Mouse (Mus musculus) left cerebral cortex, postnatal 4 days (tissue): ENCODE data around the gene Rnf114. TPM values are rescaled to one million over a fixed set of nuclear protein-coding genes. Genes with fewer than 3 reads are reported as not detected.

ENCODE experiments used
- DNase-seq: peaks from one replicate; pipeline ENCODE4 v3.0.0-alpha.2; 2022
- intact Hi-C: fragments of 180-260 bp; cut with DNase I; formaldehyde crosslinking; loops from one replicate; pipeline ENCODE4 v1.15.1; 2025
- total RNA-seq, 2 experiments: library from RNA; stranded (reverse); gene quantifications; 2 replicates each; pipeline ENCODE4 v1.2.3; 2021

The Rnf114 gene
- total RNA-seq, 2 experiments from 2014 or later, result 36.6 to 40.0 TPM

DNA sequence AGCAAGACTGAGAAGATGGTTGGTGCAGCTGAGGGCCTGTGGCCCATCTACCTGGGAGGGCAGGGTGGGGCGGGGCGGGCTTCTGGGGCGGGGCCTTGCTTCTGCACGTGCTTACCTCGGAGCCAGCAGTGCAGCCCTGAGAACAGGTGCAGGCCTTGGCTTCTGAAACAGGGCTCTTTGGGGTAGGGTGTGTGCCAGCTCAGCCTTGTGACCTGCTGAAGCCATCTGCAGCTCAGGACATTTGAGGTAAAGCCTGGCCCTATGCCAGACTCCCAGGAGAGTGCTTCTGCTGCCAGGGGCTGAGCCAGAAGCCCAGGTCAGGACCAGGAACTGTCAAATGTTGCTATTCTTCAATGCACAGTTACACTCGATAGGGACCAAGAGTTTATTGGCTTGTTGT is 20.9 kb upstream of the Rnf114 start:
- DNase-seq, result peak; percentile 71
- intact Hi-C loops, result no loop called here

DNA sequence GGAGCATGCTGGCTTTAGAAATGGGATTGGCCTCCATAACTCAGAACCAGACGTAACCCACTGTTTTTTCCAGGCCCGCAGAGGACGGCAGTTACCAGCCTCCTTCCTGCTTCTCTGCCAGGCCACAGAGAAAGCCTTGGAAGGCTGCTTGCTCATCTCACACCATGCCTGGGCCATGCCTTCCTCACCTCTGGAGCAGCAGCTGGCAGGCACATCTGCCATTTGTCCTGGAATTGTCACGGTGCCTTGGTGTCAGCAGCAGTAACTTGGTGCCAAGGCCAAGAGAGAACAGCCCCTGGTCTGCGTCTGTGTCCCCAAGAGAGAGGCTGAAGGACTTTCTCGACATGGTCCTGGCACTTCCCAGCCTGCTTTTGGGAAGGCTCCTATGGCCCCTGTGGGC is 18.2 kb upstream of the Rnf114 start:
- DNase-seq, result no peak
- intact Hi-C loops, result no loop called here

DNA sequence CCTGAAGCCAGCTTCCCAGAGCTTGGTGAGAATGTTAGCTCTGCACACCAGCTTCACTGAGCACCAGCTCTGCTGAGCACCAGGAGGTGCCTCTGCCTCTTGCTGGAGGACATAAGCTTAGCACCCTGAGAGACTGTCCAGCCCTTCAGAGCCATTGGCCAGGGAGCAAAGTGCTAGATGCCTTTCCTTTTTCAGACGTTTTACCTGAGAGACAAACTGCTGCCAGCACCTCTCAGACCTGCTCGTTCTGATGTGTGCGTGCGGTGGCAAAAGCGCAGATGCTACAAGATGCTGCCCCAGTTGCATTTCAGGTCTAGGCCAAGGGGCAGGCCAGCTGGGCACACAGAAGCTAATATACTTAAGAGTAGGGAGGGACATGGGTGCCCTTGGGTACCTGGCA is 16.8 kb upstream of the Rnf114 start:
- DNase-seq, result no peak
- intact Hi-C loops, result no loop called here

DNA sequence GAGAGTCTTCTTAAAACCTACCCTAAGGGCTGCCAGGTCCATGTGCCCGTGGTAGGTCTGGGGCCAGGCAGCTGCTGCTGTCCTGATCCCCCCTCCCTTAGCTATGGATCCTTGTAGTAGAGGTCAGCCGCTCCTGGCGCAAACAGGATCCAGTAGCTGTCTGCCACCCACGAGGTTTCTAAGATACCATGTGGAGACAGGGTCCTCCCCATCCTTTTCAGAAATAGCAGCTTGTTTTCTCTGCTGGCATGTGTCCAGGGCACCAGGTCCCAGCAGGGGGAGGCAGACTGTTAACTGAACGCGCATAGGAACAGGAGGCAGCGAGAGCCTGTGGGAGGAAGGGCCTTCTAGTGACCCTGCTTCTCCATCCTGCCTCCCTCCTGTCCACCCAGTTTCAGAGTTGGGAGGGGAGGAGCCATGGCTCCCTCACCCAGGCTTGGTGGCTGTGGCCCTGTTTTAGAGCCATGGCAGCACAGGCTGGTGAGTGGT is 16.2 kb upstream of the Rnf114 start:
- intact Hi-C loops, result no loop called here
- peak; percentile 97 for DNase-seq

DNA sequence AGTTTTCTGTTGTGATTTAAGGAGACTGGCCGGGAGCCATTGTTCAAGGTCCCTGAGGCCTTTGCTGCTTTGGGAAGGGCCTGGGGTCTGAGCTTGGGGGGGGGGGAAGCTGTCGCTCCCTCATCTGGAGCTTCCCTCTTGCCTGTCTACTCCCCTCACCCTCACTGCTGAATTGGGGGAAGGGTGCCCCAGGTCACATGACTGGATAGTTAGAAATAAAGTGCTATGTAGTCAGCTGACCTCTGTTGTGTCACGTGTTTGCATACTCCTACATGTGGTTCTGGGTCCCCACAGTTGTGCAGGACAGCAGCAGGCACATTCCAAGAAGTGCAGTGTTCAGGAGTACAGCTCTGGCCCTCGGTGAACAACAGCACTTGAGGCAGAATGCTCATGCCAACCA is 15.7 kb upstream of the Rnf114 start:
- DNase-seq, result no peak
- intact Hi-C loops, result no loop called here

DNA sequence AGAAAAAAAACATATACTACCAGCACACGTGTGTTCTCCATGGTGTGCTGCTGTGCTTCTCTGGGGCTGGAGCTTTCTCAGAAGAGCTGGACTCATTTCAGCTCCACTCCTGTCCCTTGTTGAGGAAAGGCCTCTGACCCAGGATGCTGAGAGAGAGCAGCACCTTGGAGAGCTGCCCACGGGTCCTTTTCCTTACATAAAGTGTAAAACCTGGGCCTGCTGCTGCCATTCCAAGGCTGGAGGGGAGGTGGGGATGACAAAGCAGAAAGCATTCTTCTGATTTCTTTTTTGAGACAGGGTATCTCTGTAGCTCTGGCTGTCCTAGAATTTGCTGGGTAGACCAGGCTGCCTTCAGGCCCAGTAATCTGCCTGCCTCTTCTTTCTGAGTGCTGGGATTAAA is 14.3 kb upstream of the Rnf114 start:
- intact Hi-C loops, result no loop called here
- DNase-seq, result no peak

DNA sequence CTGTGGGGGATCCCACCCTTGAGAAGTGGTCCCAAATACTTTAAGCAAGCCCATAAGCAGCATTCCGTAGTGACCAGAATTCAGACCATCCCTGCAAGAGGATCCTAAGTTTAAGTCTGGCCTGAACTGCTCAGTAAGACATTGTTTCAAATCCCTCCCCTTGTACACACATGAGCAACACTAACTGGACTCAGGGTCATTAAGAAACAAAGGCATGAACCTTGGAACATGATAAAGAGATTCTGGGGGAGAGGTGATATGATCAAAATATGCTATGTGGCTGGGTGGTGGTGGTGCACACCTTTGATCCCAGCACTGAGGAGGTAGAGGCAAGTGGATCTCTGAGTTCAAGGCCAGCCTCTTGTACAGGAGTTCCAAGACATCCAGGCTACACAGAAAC is 12.9 kb upstream of the Rnf114 start:
- intact Hi-C loops, result no loop called here
- DNase-seq, result no peak

DNA sequence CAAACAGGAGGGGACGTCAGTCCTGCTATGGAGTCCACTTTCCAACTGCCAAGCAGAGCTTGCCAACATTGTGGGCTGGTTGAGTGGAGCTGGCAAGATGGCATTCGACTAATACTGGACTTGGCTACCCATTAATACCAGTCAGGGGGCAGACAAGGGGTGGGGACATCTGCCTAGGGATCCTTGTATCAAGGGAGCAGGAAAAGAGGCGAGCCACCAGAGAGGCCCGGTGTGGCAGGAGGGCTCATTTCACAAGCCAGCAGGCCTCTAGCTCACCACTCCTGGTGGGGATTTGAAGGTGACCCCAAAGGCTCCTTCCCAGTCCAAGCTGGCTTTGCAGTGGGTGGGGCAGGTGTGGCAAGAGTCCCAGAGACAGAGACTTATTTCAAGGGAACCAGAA is 9.8 kb upstream of the Rnf114 start:
- intact Hi-C loops, result no loop called here
- peak; percentile 76 for DNase-seq

DNA sequence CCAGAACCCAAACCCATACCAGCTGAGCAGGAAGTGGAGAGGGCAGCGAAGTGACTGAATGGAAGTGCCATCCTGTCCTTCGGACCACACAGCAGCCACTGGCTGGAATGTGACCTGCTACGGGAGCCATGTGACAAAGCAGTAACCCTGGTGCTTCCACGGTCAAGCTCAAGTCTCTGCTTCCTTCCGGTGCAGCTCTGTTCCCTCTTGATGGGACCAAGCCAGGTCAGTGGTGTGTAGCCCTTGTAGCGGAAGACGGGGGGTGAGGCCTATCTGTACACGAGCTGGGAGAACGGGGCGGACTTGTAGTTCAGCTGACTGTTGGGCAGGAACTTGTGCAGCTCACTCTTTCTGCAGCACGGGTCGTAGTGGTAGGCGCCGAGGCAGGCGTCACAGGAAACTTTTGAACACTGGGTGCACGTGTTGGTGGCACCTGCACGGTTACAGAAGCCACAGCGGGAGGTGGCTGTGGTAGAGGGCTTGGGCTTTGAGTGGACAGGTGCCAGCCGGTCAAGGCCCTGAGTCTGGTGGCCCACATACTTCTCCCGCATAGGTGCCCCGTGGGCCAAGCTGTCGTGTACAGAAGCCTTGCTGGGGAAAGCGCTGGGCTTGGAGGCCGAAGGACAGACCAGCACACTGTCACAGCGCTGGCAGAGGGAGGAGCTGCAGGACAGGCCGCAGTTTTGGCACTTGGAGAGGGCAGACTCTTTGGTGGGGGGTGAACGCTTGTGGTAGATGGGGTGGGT is 9.2 kb upstream of the Rnf114 start:
- intact Hi-C loops, result no loop called here
- DNase-seq, result peak; percentile 37

DNA sequence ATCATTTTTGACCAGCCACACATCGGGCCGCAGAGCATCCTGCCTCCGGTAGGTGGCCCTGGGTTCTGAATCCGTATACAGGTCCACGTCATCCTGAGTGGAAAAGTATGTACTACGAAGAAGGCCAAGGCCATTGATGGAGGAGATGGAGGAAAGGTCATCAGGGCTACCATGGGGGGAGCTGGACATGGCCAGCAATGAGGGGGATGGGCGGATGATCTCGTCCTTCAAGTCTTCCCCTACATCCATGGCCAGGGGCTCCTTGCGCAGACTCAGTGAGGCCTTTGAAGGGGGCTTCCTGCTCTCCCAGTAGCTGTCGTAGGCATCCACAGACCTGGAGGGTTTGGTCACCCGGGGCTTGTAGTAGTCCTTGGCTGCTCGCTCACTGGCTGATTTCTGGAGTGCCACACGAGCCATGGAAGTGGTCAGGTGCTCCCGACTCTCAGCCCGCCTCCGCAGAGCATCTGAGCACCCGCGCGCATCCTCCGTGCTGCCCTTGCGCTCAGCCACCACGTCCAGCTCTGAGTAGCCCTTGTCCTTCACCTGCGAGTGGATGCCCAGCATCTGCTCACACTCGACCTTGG is 8.5 kb upstream of the Rnf114 start:
- no peak for DNase-seq
- intact Hi-C loops, result no loop called here

DNA sequence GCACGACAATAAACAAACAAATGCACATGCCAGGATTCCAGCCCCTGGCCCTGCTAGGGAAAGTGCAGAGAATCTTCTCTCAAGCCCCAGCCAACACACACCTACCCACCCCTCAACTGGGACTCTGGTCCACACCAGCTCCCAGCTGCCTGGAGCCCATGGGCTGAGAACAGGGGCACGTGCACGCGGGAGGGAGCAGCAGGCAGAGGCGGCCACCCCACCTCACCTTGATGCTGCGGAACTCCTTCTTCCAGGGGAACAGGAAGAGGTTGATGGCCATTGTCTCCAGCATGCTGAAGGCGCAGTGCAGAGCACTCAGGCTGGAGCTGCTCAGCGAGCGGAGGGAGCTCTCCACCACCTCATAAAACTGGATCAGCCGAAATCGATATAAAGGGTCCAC is 7.5 kb upstream of the Rnf114 start:
- intact Hi-C loops, result no loop called here
- DNase-seq, result no peak

DNA sequence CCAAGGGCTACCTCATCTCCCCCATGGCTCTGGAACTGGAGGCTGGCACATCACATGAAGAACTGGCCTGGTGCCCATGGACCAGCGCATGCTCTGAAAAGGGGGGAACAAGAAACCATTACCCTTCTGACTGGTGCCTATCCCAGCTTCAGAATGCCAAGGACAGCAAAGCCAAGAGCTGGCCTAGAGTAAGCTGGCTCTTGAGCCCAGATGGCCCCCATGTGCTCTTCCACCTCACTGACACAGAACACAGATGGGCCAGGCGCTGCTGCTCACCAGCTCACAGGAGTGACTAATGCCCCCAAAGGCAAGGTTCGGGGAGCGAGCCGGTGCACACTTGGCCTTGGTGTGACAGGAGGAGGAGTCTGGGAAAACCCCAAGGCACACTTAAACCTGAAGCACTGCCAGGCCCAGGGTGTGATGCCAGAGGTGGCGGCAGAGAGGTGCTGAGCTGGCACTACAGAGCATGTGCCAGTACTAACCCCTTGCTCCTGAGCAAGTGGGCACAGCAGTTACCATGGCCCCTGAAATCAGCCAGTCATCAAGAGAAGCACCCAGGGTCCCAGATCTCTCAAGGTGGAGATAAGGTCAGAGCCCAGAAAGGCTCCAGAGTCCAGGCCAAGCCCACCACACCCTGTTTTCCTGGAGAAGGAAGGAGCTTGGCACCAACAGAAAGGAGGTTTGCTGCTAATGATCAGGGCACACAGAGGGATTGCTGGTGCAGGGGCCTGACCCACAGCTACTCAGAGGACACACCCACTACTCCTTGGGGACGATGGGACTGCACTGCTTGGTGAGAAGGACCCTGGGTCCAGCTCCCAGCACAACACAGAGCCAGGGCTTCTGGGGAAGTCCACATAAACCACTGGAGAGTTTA is 6.7 kb upstream of the Rnf114 start:
- DNase-seq, result peak; percentile 97
- intact Hi-C loops, result no loop called here

DNA sequence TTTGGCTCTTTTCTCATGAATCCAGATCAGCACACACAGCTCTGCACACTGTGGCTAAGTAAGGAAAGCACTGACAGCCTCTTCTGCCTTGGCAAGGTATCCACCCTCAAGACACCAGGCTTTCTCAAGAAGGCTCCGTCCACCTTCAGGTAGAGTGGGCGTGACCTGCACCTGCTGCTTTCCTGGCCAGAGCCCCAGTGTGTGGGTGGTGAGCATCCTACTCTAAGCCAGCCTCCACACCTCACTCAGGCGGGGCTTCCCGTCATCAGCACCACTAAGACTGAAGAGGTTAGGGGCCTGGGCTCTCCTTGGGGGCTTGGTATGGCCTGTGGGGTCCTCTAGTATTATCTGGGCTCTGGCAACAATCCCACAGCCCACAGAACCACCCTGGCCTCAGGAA is 5.9 kb upstream of the Rnf114 start:
- intact Hi-C loops, result no loop called here
- DNase-seq, result no peak

DNA sequence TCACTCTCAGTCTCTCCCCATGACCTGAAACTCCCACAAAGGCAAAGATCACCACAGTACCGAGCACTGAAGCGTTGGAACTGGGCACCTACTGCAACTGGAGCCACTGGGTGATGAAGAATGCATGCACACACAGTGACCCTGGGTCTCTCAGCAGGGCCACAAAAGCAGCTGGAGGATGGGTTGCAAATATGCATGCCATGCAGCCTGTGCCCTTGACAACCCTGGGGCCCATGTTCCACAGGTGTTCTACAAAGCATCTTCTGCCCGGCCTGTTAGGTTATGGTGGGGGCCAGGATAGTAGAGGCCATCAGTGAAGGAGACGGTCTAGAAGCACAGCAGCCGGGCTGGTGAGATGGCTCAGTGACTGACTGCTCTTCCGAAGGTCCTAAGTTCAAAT is 4.9 kb upstream of the Rnf114 start:
- DNase-seq, result no peak
- intact Hi-C loops, result no loop called here

DNA sequence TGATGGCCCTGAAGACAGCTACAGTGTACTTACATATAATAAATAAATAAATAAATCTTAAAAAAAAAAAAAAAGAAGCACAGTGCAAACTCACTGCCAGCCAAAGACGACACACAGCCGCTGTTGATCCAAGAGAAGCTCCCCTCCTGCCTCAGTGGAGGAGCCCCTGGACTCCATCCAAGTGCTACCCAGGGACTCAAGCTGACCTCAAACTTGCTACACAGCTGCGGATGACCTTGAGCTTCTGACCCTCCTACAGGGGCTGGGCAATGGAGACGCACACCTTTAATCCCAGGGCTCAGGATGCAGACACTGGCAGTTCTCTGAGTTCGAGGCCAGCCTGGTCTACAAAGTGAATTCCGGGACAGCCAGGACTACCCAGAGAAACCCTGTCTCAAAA is 4.5 kb upstream of the Rnf114 start:
- no peak for DNase-seq
- intact Hi-C loops, result no loop called here

DNA sequence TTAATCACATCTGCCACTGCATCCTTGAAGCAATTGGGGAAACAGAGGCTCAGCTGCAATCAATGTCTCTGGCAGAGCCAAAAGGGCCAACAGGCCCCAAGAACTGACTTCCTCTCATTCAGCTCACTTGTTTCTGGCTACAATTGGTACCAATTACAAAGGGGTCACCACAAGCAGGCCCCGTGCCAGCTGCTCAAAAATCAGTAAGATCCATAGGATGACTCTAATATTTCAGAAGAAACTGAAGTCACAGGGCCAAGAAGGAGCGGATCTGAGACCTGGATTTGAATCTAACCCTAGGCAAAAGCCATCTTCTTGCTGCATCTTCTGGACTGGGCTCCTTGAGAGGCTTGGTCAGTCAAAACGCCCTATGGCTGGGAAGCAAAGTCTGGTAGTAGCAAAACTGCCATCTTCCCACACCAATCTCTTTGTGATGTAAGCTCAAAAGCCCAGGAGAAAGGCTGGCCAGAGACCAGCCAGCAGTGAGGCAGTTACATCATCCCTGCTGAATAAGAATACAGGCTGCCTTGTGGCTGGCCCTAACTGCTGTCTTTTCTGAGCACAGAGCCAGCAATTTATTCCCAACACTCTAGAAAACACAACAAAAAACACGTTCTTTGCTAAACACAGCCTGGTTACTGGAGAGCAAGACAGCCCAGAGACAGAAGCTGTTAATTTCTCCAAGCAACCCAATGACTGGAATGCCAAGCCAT is 1.5 kb upstream of the Rnf114 start:
- intact Hi-C loops, result no loop called here

DNA sequence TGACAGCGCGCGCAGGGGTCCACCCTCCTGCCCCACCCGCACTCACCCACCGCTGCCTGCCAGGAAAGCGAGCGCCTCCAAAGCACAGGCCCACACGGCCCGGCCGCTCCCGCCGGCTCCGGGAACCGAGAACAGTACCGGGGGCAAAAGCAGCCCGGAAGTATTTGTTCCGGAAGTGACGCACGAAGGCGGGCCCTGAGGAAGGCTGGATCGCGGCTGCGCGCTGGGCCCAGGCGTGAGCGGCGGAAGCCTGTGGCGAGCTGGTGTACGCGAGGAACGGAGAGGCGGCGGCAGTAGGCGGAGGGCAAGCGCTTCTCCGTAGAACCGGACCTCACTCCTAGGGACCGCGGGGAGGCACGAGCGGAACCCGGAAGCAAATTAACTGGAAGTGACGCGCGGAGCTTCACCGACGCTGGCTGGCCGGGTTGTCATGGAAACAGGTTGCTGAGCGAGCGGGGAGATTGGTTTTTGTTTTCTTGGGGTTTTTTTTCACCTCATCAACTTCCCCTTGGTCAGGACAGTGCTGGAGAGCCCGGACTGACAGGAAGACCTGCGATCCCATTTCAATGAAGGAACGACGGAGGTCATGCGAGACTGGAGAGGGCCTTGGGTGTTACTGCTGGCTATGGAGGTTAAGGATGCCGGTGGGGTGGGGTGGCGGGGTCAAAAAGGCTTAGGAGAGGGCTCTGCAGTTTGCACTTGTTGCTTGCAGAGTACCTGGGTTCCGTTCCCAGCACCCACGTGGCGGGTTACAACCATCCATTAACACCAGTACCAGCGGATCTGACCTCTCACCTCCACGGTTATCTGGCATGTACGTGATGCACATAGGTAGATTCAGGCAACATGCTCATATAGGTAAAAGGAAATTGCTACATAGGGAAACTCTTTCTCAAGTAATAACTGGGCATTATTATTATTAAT is 530 bp downstream of the Rnf114 start, which contains the start of gene Spata2:
Gene Spata2 (minus strand): TSS at position 175 of the 924 bp plus-strand sequence.
- peak; percentile 89 for DNase-seq
- intact Hi-C loops, result no loop called here

More for the DNA sequence above, 1.5 kb upstream of the Rnf114 start:
- peak; percentile 56 for DNase-seq

DNA sequence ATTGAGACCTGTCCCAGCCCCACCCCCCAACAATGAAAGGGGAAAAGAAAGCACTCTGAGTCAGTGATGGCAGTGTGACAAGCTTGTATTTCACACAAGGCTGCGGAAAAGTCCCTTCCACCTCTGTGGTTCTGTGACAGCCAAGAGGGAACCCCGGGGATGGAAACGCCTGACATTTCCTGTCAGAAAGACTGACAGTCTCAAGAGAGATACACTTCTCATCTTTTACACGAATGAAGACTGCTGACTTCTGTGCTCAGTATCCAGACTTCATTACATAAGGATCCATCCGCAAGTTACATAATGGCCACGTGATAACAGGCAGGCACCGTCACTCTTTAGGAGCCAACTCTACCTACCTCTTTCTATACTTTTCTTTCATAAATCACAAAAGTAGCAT is 4.0 kb downstream of the Rnf114 start:
- intact Hi-C loops, result no loop called here

DNA sequence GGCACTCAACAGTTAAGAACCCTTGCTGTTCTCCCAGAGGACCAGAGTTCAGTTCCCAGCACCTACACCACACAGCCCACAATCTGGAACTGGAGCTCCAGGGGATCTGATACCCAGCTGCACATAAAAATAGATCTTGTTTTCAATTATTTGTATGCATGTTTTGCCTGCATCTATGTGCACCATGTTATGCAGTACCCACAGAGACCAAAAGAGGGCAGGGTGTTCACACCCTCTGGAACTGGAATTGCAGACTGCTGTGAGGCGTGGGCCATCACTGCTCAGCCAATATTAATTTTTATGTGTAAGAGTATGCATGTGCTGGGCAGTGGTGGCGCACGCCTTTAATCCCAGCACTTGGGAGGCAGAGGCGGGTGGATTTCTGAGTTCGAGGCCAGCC is 4.8 kb downstream of the Rnf114 start:
- peak; percentile 27 for DNase-seq
- intact Hi-C loops, result no loop called here

More for the DNA sequence above, 4.0 kb downstream of the Rnf114 start:
- no peak for DNase-seq
